Mouse (Mus musculus) fibroblast of lung, adult 2 months (primary cell): ENCODE measurements around the gene Gcc2.
"Not testable (repeated sequence)": the region's sequence is repeated elsewhere in the genome, so short reads cannot be mapped to it uniquely, and the experiment has no call there.

Experiments used
- DNase-seq: peaks from one replicate; pipeline ENCODE4 v3.0.0-alpha.2; 2011; ENCODE audit warnings: low read depth

Gene Gcc2

DNA sequence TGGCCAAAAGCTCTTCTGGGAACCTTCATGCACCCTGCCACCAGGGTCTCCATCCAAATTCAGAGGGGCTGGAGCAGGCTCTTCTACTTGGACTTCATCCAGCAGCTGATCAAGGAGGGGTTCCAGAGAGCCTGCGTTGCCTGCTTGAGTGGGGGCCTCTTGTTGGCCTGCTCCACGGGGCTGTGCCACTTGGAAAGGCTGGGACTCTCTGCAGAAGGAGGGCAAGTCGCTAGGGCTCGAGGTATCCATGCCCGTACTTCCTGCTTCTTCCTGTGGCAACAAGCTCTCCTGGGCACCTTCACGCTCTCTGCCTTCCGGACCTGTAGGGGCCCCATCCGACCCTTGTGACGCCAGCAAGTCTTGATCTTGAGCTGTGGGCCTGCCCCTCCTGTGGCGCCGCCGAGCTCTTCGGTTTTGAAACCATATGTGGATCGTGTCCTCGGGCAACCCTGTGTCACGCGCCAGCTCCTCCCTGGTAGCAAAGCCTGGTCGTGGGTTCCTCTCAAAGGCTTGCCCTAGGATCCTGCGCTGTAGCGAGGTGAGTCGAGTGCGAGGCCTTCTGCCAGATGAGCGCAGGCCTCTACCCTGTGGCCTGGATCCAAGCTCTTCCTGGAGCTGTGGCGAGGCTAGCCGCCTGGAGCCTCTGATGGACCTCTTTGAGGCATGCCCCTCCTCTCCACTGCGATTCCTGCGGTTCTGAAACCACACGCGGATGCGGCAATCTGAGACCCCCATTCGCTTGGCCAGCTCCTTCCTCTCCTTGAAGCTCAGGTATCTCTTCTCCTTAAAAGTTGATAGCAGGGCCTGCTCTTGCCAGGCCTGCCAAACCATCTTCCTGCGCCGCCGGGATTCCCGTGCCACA is 23.3 kb upstream of the Gcc2 start:
- not testable (repeated sequence) for DNase-seq

DNA sequence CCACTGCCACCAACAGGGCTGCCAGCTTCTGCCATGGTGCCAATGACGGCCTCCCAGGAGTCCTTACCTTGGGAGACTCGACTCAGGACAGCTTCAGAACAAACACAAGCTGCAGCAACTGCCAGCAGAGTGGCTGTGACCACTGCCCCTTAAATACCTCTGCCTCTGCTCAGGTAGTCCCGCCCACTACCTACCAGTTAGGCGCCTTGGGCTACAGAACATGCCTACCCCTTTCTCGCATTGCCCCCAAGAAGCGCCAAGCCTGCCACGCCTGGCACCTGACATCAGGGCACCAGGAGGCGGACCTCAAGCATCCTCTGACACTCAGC is 22.7 kb upstream of the Gcc2 start, which contains the start of gene Duxf3:
TSS of gene Duxf3 (minus strand) at position 35 of the 329 bp plus-strand sequence.
- not testable (repeated sequence) for DNase-seq

DNA sequence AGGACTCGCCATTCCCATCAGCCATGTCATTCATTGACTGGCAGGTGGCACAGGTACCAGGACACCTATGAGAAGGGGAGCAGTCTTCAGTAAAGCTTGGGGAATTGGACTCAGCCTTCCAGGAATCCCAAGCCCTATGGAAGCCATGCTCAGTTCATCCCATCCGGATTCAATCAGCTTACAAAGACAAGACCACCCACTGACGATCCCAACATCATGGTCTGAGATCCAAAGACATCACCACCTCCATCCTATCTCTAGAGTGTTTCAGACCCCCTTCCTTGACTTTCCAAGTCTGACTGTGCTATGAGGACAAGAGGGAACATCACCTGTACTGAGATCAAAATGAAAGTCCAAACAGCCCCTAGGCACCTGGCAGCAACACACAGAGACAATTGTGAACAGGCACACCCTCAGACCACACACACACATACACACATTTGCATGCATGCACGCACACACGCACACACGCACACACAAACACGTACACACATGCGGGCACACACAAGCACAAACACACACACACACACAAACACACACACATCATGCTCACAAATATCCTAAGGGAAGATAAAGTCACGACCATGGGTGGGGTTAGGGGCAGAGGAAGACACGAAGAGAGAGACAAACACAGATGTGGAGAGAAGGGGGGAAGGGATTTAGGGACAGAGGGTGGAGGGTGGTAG is 22.1 kb upstream of the Gcc2 start:
- not testable (repeated sequence) for DNase-seq

DNA sequence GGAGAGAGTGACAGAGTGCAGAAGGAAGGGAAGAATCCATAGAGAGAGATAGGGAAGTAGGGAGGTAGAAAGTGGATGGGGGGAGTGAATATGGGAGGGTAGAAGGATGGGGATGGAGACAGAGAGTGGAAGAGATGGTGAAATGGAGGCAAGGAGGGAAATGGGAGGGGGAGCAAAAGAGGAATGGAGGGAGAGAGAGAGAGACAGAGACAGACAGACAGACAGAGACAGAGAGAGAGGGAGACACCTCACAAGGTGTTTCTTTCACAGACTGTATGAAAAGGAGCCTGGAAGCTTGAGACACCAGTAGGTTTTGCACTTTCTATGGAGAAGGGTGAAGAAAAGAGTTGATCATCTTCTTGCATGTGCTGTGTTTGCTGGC is 21.6 kb upstream of the Gcc2 start:
- DNase-seq: not testable (repeated sequence)

DNA sequence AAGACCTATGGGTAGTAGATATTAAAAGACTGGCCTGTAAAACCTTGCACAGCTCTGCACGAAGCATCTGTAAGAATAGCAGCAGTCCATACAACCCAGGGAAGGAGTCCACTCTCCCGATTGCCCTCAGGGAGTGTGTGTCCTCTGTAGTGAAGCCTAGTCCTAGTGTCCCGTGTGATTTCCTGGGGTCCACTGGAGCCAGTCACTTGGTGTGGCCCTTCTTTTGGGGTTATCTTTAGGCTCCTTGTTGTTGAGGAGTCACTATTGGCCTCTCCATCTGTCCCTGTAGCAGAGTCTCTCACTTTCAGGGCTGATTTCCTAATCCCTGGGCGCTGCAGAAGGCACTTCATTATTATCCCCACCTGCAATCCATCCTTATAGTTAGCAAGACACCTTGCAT is 20.3 kb upstream of the Gcc2 start:
- DNase-seq: not testable (repeated sequence)

DNA sequence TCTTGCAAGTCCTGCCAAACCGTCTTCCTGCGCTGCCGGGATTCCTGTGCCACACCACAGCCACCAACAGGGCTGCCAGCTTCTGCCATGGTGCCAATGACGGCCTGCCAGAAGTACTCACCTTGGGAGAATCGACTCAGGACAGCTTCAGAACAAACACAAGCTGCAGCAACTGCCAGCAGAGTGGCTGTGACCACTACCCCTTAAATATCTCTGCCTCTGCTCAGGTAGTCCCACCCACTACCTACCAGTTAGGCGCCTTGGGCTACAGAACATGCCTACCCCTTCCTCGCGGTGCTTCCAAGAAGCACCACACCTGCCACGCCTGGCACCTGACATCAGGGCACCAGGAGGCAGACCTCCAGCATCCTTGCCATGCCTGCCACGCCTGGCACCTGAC is 18.7 kb upstream of the Gcc2 start, which contains the start of gene Gm4981:
TSS of gene Gm4981 (minus strand) at position 89 of the 400 bp plus-strand sequence.
- no peak for DNase-seq

DNA sequence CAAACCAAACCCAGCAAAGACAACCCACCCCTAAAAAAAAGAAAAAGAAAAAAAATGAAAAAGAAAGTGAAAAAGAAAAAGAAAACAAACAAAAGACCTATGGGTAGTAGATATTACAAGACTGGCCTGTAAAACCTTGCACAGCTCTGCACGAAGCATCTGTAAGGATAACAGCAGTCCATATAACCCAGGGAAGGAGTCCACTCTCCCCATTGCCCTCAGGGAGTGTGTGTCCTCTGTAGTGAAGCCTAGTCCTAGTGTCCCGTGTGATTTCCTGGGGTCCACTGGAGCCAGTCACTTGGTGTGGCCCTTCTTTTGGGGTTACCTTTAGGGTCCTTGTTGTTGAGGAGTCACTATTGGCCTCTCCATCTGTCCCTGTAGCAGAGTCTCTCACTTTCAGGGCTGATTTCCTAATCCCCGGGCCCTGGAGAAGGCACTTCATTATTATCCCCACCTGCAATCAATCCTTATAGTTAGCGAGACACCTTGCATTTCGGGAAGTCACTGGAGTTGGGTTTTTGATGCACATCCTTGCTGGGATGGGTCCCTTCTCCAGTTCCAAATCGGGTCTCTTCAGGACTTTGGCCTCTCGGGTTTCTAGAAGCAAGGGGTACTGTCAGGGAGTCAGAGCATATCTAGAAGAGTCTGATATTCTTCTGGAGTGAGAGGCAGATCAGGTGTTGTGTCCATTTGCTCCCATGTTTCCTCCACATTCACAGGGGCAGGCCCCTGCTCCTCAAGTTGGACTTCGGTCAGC is 16.1 kb upstream of the Gcc2 start:
- DNase-seq: not testable (repeated sequence)

DNA sequence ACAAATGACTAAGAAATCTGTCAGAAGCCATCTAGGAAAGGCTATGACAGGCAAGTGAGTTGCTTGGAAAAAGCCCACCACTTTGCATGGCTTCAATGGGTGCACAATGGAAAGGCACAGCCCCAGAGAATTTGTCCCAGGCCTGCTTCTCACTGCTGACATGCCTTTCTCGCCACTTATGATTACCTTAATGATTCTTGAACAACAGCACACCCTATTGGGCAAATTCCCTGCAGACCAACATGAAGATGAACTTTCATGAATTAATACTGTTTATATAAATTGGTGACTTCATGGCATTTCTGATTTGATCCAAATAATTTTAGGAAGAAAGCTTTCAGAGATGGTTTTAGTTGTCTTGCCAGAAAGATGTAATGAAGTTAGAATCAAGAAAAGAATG is 5.8 kb upstream of the Gcc2 start:
- no peak for DNase-seq

DNA sequence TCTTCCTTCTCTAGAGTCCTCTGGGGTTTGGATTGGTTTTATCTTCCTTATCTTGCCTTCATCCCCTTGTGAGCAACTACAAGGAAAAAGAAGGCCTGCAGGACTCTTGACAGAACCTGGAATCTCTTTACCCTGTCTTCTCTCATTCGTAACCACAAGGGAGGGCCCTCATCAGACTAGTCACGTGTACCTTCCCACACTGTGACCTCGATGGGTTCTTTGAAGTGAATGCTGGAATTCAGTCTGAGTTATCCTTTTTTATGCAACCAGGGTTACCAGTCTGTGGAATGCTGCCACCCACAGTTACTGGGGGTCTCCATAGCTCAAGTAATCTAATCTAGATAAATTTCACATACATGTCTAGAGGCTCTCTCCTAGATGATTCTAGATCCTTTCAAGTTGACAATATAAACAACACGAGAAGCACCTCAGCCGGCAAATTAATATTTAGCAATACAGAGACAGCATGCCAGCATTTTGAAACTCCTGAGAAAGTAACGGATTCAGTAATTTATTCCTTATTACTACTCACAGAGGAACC is 592 bp upstream of the Gcc2 start:
- no peak for DNase-seq

DNA sequence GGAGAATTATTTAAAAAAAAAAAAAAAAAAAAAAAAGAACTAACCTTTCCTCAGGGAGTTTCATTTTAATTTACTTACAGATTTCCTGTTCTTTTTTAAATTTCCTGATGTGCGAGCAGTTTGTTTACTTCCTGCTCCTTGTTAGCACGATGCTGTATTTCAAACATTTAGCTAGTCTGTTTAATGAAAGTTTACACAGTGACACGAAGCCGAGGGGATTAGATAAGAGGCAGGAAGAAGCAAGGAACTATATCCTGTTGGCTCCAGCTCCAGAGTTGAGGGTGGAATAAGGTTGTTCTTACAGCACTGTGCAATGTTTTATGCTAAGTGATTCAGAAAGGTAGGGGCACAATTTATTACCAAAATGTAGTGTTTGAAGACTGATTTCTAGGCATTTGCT is 657 bp downstream of the Gcc2 start:
- DNase-seq: no peak

DNA sequence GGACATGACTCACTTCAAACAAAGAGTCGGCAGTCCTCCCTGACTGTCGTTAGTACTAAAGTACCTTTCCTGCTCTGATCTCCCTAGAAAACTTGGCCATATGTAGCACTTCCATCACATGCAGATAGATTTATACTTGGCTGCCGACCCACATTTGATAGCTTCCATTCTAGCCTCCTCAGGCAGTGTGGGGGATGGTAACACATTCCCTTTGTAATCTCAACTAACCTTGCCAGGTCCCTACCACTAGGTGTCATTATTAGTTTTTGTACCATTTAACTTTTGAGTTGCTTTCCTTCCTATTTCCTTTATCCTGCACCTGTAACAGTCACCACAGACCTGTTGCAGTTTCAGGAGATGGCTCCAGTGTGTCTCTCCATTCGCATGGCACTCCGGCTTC is 3.2 kb downstream of the Gcc2 start:
- no peak for DNase-seq

DNA sequence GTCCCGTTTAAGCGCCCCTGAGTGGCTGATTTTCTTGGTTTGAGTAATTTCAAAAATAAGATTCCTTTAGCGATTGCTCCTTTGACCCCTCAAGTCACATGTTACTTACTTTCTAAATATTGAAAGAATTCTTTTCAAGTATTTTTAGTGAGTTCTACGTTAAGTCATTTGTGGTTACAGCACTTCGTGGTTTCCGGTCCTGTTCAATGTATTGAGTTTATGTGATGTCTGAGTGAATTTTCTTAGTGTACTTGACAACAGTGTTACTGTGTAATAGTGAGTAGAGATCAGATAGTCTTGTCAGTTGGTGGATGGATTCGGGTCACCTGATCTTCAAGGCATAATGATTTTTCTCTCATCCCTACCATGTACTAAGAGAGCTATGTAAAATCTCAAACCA is 26.9 kb downstream of the Gcc2 start:
- DNase-seq: no peak

DNA sequence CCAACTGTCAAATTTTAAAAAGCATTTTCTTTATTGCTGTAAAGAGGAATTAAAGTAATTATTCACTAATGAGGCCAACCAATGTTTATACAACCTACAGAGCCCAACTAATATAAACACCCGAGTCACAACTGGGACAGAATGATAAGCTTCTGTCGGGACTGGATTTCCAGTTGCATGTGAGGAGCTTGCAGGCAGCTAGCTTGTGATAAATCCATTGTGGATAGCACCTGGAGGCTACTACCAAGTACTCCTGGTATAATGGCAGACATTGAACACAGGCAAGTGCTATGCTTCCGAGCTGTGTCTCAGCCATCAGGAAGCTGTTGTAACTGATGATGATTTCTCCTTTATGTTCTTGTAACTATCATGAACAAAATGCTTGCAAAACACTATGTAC is 35.4 kb downstream of the Gcc2 start:
- DNase-seq: no peak

DNA sequence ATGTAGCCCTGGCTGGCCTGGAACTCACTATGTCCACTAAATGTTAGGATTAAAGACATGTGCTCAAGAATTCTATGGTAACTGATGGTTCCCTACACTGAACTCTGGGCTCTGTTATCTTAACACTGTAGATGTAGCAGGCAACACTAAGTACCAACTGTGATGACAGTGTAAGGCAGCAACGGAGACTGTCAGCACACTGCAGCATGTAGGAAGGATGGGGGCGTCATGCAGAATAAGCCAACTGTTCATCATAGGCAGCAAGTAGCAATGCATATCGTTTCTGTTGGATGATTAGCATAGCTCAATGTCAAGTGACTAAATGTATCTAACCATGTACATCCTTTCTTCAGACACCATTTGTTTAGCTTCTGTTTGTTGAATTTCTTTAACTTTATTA is 38.9 kb downstream of the Gcc2 start:
- no peak for DNase-seq

DNA sequence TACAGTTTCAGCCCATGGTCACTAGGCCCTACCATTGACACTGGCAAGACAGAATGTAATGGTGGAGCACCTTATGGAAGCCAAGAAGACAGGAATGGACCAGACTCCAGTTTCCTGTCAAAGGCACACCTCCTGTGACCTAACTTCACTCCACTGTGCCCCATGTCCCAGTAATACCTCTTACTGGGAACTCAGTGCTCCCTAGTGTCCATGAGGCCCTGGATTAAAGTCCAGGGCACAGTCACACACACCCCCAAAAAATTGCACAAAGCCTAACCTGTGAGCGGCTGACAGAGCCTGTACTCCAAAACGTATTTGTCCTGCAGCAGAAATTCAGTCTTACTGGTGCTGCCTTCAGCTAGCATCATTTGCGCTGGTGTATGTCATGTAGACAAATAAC is 40.3 kb downstream of the Gcc2 start:
- no peak for DNase-seq

DNA sequence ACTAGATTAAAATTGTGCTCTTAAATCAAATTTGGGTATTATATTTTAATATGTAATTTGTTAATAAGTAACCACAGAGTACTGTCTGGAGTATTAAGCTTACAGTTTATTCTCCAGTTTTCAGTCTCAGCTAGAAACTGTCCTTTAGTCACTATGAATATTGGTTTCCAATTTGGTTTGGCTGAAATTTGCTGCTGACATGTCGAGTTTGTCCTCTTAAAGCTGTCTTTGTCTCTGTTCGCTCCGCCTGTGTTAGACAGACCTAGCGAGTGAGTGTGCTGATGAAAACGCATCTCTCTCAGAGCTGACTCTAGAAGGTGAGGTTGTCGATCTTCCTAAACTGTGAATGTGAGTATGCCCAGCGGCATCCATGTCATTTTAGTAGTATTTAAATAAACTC is 49.7 kb downstream of the Gcc2 start:
- DNase-seq: no peak

DNA sequence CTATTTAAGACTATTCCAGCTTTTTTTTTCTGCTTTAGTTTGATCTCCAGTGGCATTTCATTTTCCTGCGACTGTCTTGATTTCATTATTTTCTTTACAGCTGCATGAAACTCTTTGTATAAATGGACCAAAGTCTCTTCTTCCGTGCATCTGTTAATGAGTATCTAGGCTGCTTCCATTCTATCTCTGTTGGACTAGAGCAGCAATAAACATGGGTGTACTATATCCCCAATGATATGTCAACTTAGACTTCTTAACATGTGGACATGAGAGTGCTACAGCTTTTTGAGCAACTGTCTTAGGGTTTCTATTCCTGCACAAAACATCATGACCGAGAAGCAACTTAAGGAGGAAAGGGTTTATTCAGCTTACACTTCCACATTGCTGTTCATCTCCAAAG is 51.6 kb downstream of the Gcc2 start:
- no peak for DNase-seq

DNA sequence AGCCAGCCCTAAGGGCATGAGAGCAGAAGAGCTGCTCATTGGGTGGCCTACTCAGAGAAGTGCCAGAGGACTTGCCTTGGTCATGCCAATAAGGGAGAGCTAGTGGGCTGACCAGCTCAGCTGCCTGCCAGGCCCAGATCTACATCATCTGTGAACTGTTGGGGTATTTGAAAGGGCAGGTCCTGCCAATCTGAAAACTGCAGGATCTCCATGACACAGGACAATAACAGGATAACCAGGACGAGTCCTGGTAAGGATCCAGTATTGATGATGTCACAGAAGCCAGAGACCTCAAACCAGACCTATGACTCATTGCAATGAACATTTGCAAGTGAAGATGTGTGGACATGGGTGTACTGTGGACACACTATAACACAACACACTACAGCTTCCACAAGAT is 55.5 kb downstream of the Gcc2 start:
- DNase-seq: no peak

DNA sequence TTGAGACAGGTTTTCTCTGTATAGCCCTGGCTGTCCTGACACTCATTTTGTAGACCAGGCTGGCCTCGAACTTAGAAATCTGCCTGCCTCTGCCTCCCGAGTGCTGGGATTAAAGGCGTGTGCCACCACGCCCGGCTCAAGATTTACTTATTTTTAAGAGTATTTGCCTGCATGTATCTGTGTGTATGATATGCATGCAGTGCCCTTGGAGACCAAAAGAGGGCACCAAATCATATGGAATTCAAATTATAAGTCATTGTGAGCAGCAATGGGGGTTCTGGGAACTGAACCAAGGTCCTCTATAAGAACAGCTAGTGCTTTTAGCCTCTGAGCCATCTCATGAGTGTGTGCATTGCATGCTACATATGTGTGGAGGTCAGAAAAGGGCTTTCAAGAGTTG is 57.6 kb downstream of the Gcc2 start:
- DNase-seq: no peak

DNA sequence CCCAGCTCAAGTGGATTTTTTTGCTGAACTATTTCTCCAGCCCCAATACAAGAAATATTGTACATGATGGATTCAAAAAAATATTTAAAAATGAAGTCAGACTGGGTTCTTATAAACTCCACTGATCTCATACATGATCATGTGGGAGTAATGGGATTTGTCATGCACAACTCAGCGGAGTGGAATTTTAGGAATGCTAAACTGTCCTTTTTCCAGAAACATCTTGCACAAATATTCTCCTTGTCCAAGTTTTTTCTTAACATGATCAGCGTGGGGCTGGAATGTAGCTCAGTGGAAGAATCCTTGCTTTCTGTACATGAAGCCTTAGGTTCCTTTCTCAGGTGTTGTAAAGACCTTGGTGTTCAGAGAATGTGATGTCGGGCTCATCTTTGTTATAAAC is 65.6 kb downstream of the Gcc2 start:
- DNase-seq: no peak

DNA sequence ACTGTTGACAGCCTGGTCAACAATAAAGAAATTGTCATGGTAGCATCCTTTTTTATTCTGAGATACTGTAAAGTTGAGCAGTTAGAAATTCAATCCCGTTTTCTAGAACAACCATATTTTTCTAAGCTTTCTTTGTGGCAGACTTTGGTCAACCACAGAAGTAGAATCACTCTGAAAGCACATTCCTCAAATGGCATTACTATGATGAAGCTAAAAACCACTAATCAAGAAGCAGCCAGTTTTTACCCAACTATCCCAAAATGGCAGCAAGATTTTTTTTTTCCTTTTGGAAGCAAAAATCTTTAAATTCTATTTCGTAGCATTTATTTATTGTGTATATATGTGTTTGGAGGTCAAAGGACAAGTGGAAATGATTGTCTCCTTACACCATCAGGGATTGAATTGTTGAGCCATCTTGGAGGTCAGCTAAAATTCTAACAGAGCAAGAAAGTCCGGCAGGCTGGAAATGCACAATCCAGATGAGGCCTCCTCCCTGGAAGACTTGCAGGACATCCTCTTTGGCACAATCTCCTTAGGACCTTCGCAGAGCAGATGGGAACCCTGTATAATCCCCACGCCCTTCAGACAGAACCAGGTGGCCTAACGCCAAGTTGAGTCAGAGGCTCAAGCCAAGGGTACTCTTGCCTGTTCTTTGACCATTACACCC is 67.2 kb downstream of the Gcc2 start:
- no peak for DNase-seq
